Mouse (Mus musculus): ENCODE data around the gene AB124611. TPM values are rescaled to one million over a fixed set of nuclear protein-coding genes. Genes with fewer than 3 reads are reported as not detected.

AB124611 gene
- polyA plus RNA-seq (2015; fragmentation: Nextera tagmentation; extraction: Ambion mirVana): 4.2 and 5.2 TPM in 2 replicates

GRCm38 (mm10) chr9:21525937-21526633, at the start of gene AB124611:
Gene AB124611, plus strand, starts transcription at chr9:21526176.

GRCm38 (mm10) chr9:21509772-21510688, 15.9 kb upstream of the AB124611 start, which contains the start of gene Tmed1:
Gene Tmed1, minus strand, starts transcription at chr9:21510252.

GRCm38 (mm10) chr9:21546789-21547074, 20.8 kb downstream of the AB124611 start, which contains the start of gene Carm1:
Gene Carm1, plus strand, starts transcription at chr9:21546894.

GRCm38 (mm10) chr9:21592703-21593121, 66.7 kb downstream of the AB124611 start, which contains the start of the genes Timm29 and Yipf2:
Gene Timm29, plus strand, starts transcription at chr9:21592722.
Gene Yipf2, minus strand, starts transcription at chr9:21592828.

Small RNA genes lying within 50 kb of the gene (microRNA-seq; reads per million reads assigned to microRNA genes)
- gene Mir199a-1 (ENCODE audit: borderline replicate concordance, insufficient number of aligned reads): 2.5 reads per million

Other genes starting within 250 kb of the AB124611 start
- gene Kri1, start 238.2 kb upstream of the AB124611 start, polyA plus RNA-seq (2015; fragmentation: Nextera tagmentation; extraction: Ambion mirVana): 7.6 and 10.7 TPM in 2 replicates
- gene Cdkn2d, start 234.8 kb upstream of the AB124611 start, polyA plus RNA-seq (2015; fragmentation: Nextera tagmentation; extraction: Ambion mirVana): 43.7 and 55.9 TPM in 2 replicates
- 0.55 and 0.95 TPM in 2 replicates for gene Ap1m2, start 213.8 kb upstream of the AB124611 start, polyA plus RNA-seq (2015; fragmentation: Nextera tagmentation; extraction: Ambion mirVana)
- 51.3 and 55.7 TPM in 2 replicates for gene Slc44a2, start 205.5 kb upstream of the AB124611 start, polyA plus RNA-seq (2015; fragmentation: Nextera tagmentation; extraction: Ambion mirVana)
- 60.5 and 74.0 TPM in 2 replicates for gene Ilf3, start 158.3 kb upstream of the AB124611 start, polyA plus RNA-seq (2015; fragmentation: Nextera tagmentation; extraction: Ambion mirVana)
- 33.4 and 34.4 TPM in 2 replicates for gene Qtrt1, start 114.3 kb upstream of the AB124611 start, polyA plus RNA-seq (2015; fragmentation: Nextera tagmentation; extraction: Ambion mirVana)
- gene Dnm2, start 101.3 kb upstream of the AB124611 start, polyA plus RNA-seq (2015; fragmentation: Nextera tagmentation; extraction: Ambion mirVana): 42.9 and 74.7 TPM in 2 replicates
- 80.4 and 83.2 TPM in 2 replicates for gene Tmed1, start 15.9 kb upstream of the AB124611 start, polyA plus RNA-seq (2015; fragmentation: Nextera tagmentation; extraction: Ambion mirVana)
- 19.9 and 21.3 TPM in 2 replicates for gene Carm1, start 20.7 kb downstream of the AB124611 start, polyA plus RNA-seq (2015; fragmentation: Nextera tagmentation; extraction: Ambion mirVana)
- 25.3 and 35.5 TPM in 2 replicates for gene Timm29, start 66.5 kb downstream of the AB124611 start, polyA plus RNA-seq (2015; fragmentation: Nextera tagmentation; extraction: Ambion mirVana)
- gene Yipf2, start 66.7 kb downstream of the AB124611 start, polyA plus RNA-seq (2015; fragmentation: Nextera tagmentation; extraction: Ambion mirVana): 28.5 and 47.1 TPM in 2 replicates
- 29.2 and 31.9 TPM in 2 replicates for gene Smarca4, start 90.0 kb downstream of the AB124611 start, polyA plus RNA-seq (2015; fragmentation: Nextera tagmentation; extraction: Ambion mirVana)
- 15.1 and 16.6 TPM in 2 replicates for gene Ldlr, start 197.3 kb downstream of the AB124611 start, polyA plus RNA-seq (2015; fragmentation: Nextera tagmentation; extraction: Ambion mirVana)
- 32.7 and 36.5 TPM in 2 replicates for gene Spc24, start 234.1 kb downstream of the AB124611 start, polyA plus RNA-seq (2015; fragmentation: Nextera tagmentation; extraction: Ambion mirVana)